Mouse (Mus musculus) testis, adult 10 weeks (tissue): ENCODE data around the gene Prpf3. TPM values are rescaled to one million over a fixed set of nuclear protein-coding genes. Genes with fewer than 3 reads are reported as not detected.

Experiments
- polyA plus RNA-seq: library from polyadenylated mRNA; stranded (reverse); fragments of 350-450 nt; fragmentation: Illumina TruSeq; extraction: RNeasy Lipid Tissue Mini Kit (QIAGEN cat#74804); gene quantifications from one replicate; pipeline ENCODE4 v1.2.3, GENCODE M21; 2014; ENCODE audit warnings: low read depth, low replicate concordance

Gene Prpf3
- polyA plus RNA-seq = 39.6 TPM

GRCm38 (mm10) chr3:95855502-95856089, at the start of gene Prpf3:
TSS of gene Prpf3 (minus strand) at chr3:95855885.

GRCm38 (mm10) chr3:95904568-95904967, 48.9 kb upstream of the Prpf3 start, which contains the start of gene Car14:
TSS of gene Car14 (minus strand) at chr3:95904691.

GRCm38 (mm10) chr3:95893606-95894316, 38.1 kb upstream of the Prpf3 start, which contains the start of gene Aph1a:
TSS of gene Aph1a (plus strand) at chr3:95893969.

GRCm38 (mm10) chr3:95891211-95892065, 35.8 kb upstream of the Prpf3 start, which contains the start of gene BC028528:
TSS of gene BC028528 (minus strand) at chr3:95892005.

GRCm38 (mm10) chr3:95881979-95882815, 26.5 kb upstream of the Prpf3 start, which contains the start of gene Ciart:
TSS of gene Ciart (minus strand) at chr3:95882251.

GRCm38 (mm10) chr3:95871392-95871867, 15.7 kb upstream of the Prpf3 start, which contains the start of gene Mrps21:
TSS of gene Mrps21 (minus strand) at chr3:95871519.

GRCm38 (mm10) chr3:95818571-95819288, 37.0 kb downstream of the Prpf3 start, which contains the start of gene Rprd2:
TSS of gene Rprd2 (minus strand) at chr3:95818863.

Other genes starting within 250 kb of the Prpf3 start
- 50.6 TPM for gene Ensa, start 230.9 kb downstream of the Prpf3 start, polyA plus RNA-seq
- 72.5 TPM for gene Mcl1, start 197.1 kb downstream of the Prpf3 start, polyA plus RNA-seq
- gene Adamtsl4, start 168.0 kb downstream of the Prpf3 start, polyA plus RNA-seq = 0.08 TPM
- gene Ecm1, start 116.3 kb downstream of the Prpf3 start, polyA plus RNA-seq = 0.95 TPM
- 12.8 TPM for gene Tars2, start 95.7 kb downstream of the Prpf3 start, polyA plus RNA-seq
- 29.8 TPM for gene Rprd2, start 37.0 kb downstream of the Prpf3 start, polyA plus RNA-seq
- gene Mrps21, start 15.6 kb upstream of the Prpf3 start, polyA plus RNA-seq = 11.8 TPM
- 4.8 TPM for gene Ciart, start 26.4 kb upstream of the Prpf3 start, polyA plus RNA-seq
- gene BC028528, start 36.1 kb upstream of the Prpf3 start, polyA plus RNA-seq = 7.3 TPM
- gene Aph1a, start 38.1 kb upstream of the Prpf3 start, polyA plus RNA-seq = 3.9 TPM
- gene Car14, start 48.8 kb upstream of the Prpf3 start, polyA plus RNA-seq = 1.8 TPM
- gene Anp32e, start 73.4 kb upstream of the Prpf3 start, polyA plus RNA-seq = 34.5 TPM
- 8.6 TPM for gene Plekho1, start 140.1 kb upstream of the Prpf3 start, polyA plus RNA-seq
- 15.0 TPM for gene Vps45, start 202.6 kb upstream of the Prpf3 start, polyA plus RNA-seq
- 27.4 TPM for gene Otud7b, start 248.6 kb upstream of the Prpf3 start, polyA plus RNA-seq